In the genomic region with DNA sequence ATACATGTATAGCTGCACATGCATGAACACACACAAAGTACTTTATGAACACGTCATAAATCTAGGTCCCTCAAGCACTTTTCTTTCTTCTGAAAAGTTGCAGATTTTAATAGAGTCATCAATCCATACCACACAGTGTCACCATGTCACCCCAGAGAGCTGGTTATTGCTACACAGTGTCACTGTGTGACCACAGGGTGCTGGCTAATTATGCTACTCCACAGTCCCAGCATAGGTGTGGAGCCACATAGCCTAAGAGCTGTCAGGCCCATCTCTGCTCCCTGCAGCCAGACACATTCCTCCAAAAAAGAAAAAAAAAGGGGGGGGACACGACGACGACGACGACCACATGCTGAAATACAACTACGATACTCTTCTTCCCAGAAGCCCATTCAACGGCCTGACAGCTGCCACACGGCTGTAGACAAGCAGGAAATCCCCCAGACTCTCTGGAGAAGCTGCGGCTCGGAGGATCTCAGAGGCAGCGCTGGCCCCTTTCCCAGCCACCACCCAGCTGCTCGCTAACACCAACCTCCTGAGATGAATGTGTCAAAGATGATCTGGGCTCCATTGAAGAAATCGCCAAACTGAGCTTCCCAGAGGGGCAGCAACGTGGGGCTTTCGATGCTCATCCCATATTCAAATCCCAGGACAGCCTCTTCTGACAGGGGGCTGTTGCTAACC, we compare ENCODE assay signal across 18 mouse cellular contexts. TPM values are rescaled to one million over a fixed set of nuclear protein-coding genes. Genes with fewer than 3 reads are reported as not detected.
DNase-seq lines count a peak whose midpoint lies in the region; ATAC-seq and TF ChIP-seq lines count a peak whose summit lies in the region.
"Had no signal": no experiment of that assay in that cellular context is flagged by ENCODE, and none has a peak within 500 bp of the region (broad histone marks: within the 10 kb centered on the region; RNA-seq: fewer than 3 reads in every experiment).

No protein-coding gene starts in this region.

- peak; percentile 75 for DNase-seq in embryonic facial prominence, embryonic 14.5 days (ENCODE audit: low spot score)
- no peak for DNase-seq in embryonic facial prominence, embryonic 10.5 days (ENCODE audit: low spot score)
- peak; percentile 33 for DNase-seq in kidney, postnatal 10 days
- DNase-seq in kidney, postnatal 25 days, result no peak
- peak; percentile 49 for DNase-seq in midbrain, embryonic 14.5 days
- no peak for DNase-seq in midbrain, embryonic 10.5 days (ENCODE audit: low spot score)
- DNase-seq in forebrain, postnatal 0 days, result peak; percentile 26
- DNase-seq in thymus, postnatal 25 days, result no peak
- DNase-seq: adrenal gland, adult 2 months; cerebellum, adult 8-10 months; gastrocnemius, postnatal 10 days; heart, postnatal 4 days; kidney, adult 8-10 months; liver, embryonic 13.5 days had no signal

- no peaks in the 10 kb centered on the region for H3K9me3 ChIP-seq in embryonic facial prominence, embryonic 14.5 days (ENCODE audit: control insufficient read depth, low read length)
- H3K9me3 ChIP-seq in embryonic facial prominence, embryonic 10.5 days, result no peaks in the 10 kb centered on the region
- no peaks in the 10 kb centered on the region for H3K9me3 ChIP-seq in midbrain, embryonic 14.5 days (ENCODE audit: control insufficient read depth, low read length)
- H3K9me3 ChIP-seq in midbrain, embryonic 10.5 days (replicated peaks), result no peaks in the 10 kb centered on the region
- no peaks in the 10 kb centered on the region for H3K9me3 ChIP-seq in forebrain, postnatal 0 days (ENCODE audit: low read length)
- H3K9me3 ChIP-seq: embryonic facial prominence, embryonic 12.5 days; liver, embryonic 13.5 days had no signal

- H3K4me3 ChIP-seq in embryonic facial prominence, embryonic 14.5 days (ENCODE audit: low read depth, low read length), result no peak overlapping the region
- H3K4me3 ChIP-seq in embryonic facial prominence, embryonic 10.5 days, result no peak overlapping the region
- H3K4me3 ChIP-seq in midbrain, embryonic 14.5 days (replicated peaks; ENCODE audit: low read depth, low read length), result no peak overlapping the region
- H3K4me3 ChIP-seq in midbrain, embryonic 10.5 days, result no peak overlapping the region
- no peak overlapping the region for H3K4me3 ChIP-seq in forebrain, postnatal 0 days (ENCODE audit: low read depth, low read length)
- H3K4me3 ChIP-seq: embryonic facial prominence, embryonic 12.5 days; heart, embryonic 12.5 days; layer of hippocampus, adult 2 months; liver, embryonic 13.5 days had no signal

- no peaks in the 10 kb centered on the region for H3K4me1 ChIP-seq in embryonic facial prominence, embryonic 14.5 days (ENCODE audit: control insufficient read depth, insufficient read depth, low read length)
- H3K4me1 ChIP-seq in embryonic facial prominence, embryonic 10.5 days, result no peaks in the 10 kb centered on the region
- H3K4me1 ChIP-seq in midbrain, embryonic 14.5 days (ENCODE audit: control insufficient read depth, insufficient read depth, low read length), result no peaks in the 10 kb centered on the region
- H3K4me1 ChIP-seq in midbrain, embryonic 10.5 days, result no peaks in the 10 kb centered on the region
- no peaks in the 10 kb centered on the region; the same call in 1 of the 2 replicates for H3K4me1 ChIP-seq in forebrain, postnatal 0 days (ENCODE audit: insufficient read depth)
- H3K4me1 ChIP-seq: embryonic facial prominence, embryonic 12.5 days; liver, embryonic 13.5 days had no signal

- peaks cover 12% of the 10 kb centered on the region; the same call in 1 of the 2 replicates for H3K36me3 ChIP-seq in embryonic facial prominence, embryonic 14.5 days (ENCODE audit: control insufficient read depth, insufficient read depth, low read length)
- H3K36me3 ChIP-seq in embryonic facial prominence, embryonic 10.5 days (replicated peaks), result peaks cover 37% of the 10 kb centered on the region
- H3K36me3 ChIP-seq in midbrain, embryonic 14.5 days (ENCODE audit: control insufficient read depth, insufficient read depth, low read length), result peaks cover 14% of the 10 kb centered on the region
- peaks cover 23% of the 10 kb centered on the region for H3K36me3 ChIP-seq in midbrain, embryonic 10.5 days
- peaks cover 20% of the 10 kb centered on the region for H3K36me3 ChIP-seq in forebrain, postnatal 0 days (ENCODE audit: insufficient read depth)
- H3K36me3 ChIP-seq: heart, embryonic 12.5 days; liver, embryonic 13.5 days had no signal

- H3K27ac ChIP-seq in embryonic facial prominence, embryonic 14.5 days (replicated peaks; ENCODE audit: low read depth, low read length), result no peak overlapping the region
- H3K27ac ChIP-seq in embryonic facial prominence, embryonic 10.5 days (replicated peaks), result no peak overlapping the region
- H3K27ac ChIP-seq in midbrain, embryonic 14.5 days (replicated peaks; ENCODE audit: low read depth, low read length), result no peak overlapping the region
- no peak overlapping the region for H3K27ac ChIP-seq in midbrain, embryonic 10.5 days (replicated peaks)
- H3K27ac ChIP-seq in forebrain, postnatal 0 days (ENCODE audit: low read depth, low read length), result no peak overlapping the region
- H3K27ac ChIP-seq: embryonic facial prominence, embryonic 12.5 days; layer of hippocampus, adult 2 months; liver, embryonic 13.5 days; macrophage had no signal

- H3K4me2 ChIP-seq in embryonic facial prominence, embryonic 14.5 days (ENCODE audit: low read depth, low read length), result no peak overlapping the region
- no peak overlapping the region for H3K4me2 ChIP-seq in midbrain, embryonic 14.5 days (ENCODE audit: low read length)
- no peak overlapping the region for H3K4me2 ChIP-seq in forebrain, postnatal 0 days (ENCODE audit: low read depth)
- H3K4me2 ChIP-seq: embryonic facial prominence, embryonic 12.5 days; heart, embryonic 12.5 days; liver, embryonic 13.5 days had no signal

- no peak overlapping the region for H3K9ac ChIP-seq in embryonic facial prominence, embryonic 14.5 days (ENCODE audit: low read depth, low read length)
- H3K9ac ChIP-seq in midbrain, embryonic 14.5 days (replicated peaks; ENCODE audit: low read length), result no peak overlapping the region
- H3K9ac ChIP-seq in forebrain, postnatal 0 days, result no peak overlapping the region
- H3K9ac ChIP-seq: embryonic facial prominence, embryonic 12.5 days; heart, embryonic 12.5 days; liver, embryonic 13.5 days had no signal

- H3K27me3 ChIP-seq in embryonic facial prominence, embryonic 14.5 days (replicated peaks; ENCODE audit: control insufficient read depth, insufficient read depth, low read length), result no peaks in the 10 kb centered on the region
- H3K27me3 ChIP-seq in embryonic facial prominence, embryonic 10.5 days (replicated peaks; ENCODE audit: low read depth, poor library complexity, severe bottlenecking), result no peaks in the 10 kb centered on the region
- no peaks in the 10 kb centered on the region for H3K27me3 ChIP-seq in midbrain, embryonic 14.5 days (ENCODE audit: control insufficient read depth, insufficient read depth, low read length)
- no peaks in the 10 kb centered on the region for H3K27me3 ChIP-seq in midbrain, embryonic 10.5 days (ENCODE audit: low read depth, poor library complexity, severe bottlenecking)
- no peaks in the 10 kb centered on the region for H3K27me3 ChIP-seq in forebrain, postnatal 0 days (ENCODE audit: insufficient read depth, low read length)
- H3K27me3 ChIP-seq: embryonic facial prominence, embryonic 12.5 days; heart, embryonic 12.5 days; liver, embryonic 13.5 days had no signal

- no peak for TF ChIP-seq CTCF in forebrain, postnatal 0 days (IDR thresholded peaks at IDR 0.05; ENCODE audit: low read depth)

- ATAC-seq in embryonic facial prominence, embryonic 14.5 days (ENCODE audit: low read depth), result no peak
- ATAC-seq in midbrain, embryonic 14.5 days (ENCODE audit: low FRiP score, low TSS enrichment), result no peak; the same call in 1 of the 2 replicates
- ATAC-seq in forebrain, postnatal 0 days, result peak; percentile 60

- WGBS in embryonic facial prominence, embryonic 14.5 days, result 53% methylated on average over 16 of the region's 16 CpGs
- WGBS in embryonic facial prominence, embryonic 10.5 days, result 75% methylated on average over 16 of the region's 16 CpGs
- 42% methylated on average over 16 of the region's 16 CpGs for WGBS in midbrain, embryonic 14.5 days
- WGBS in midbrain, embryonic 10.5 days, result 85% methylated on average over 16 of the region's 16 CpGs
- WGBS in forebrain, postnatal 0 days, result 57% methylated on average over 16 of the region's 16 CpGs

RNA-seq across cellular contexts. Expression of gene Sec61a2, which starts 16.2 kb away (rescaled TPM):
- 69.4 and 79.2 TPM in 2 replicates for polyA plus RNA-seq in embryonic facial prominence, embryonic 14.5 days (2014; fragmentation: Nextera tagmentation; extraction: Ambion mirVana)
- polyA plus RNA-seq in embryonic facial prominence, embryonic 10.5 days (2016; fragmentation: Nextera tagmentation; extraction: Ambion mirVana), result 86.0 and 88.9 TPM in 2 replicates
- polyA plus RNA-seq in midbrain, embryonic 14.5 days (2014; fragmentation: Nextera tagmentation; extraction: Ambion mirVana), result 96.0 and 102 TPM in 2 replicates
- 91.0 and 91.6 TPM in 2 replicates for polyA plus RNA-seq in midbrain, embryonic 10.5 days (2016; fragmentation: Nextera tagmentation; extraction: Ambion mirVana)
- total RNA-seq in forebrain, postnatal 0 days (2014; rRNA removed), result 84.7 and 109 TPM in 2 replicates
- polyA plus RNA-seq in forebrain, postnatal 0 days (2015; fragmentation: Nextera tagmentation; extraction: Ambion mirVana), result 84.6 and 94.5 TPM in 2 replicates

RNA-seq across cellular contexts. Expression of gene Dhtkd1, which starts 31.2 kb away (rescaled TPM):
- 1.9 and 2.2 TPM in 2 replicates for polyA plus RNA-seq in embryonic facial prominence, embryonic 14.5 days (2014; fragmentation: Nextera tagmentation; extraction: Ambion mirVana)
- 6.5 and 7.3 TPM in 2 replicates for polyA plus RNA-seq in embryonic facial prominence, embryonic 10.5 days (2016; fragmentation: Nextera tagmentation; extraction: Ambion mirVana)
- 5.7 and 6.0 TPM in 2 replicates for polyA plus RNA-seq in midbrain, embryonic 14.5 days (2014; fragmentation: Nextera tagmentation; extraction: Ambion mirVana)
- polyA plus RNA-seq in midbrain, embryonic 10.5 days (2016; fragmentation: Nextera tagmentation; extraction: Ambion mirVana), result 5.3 and 5.6 TPM in 2 replicates
- 8.0 and 13.1 TPM in 2 replicates for total RNA-seq in forebrain, postnatal 0 days (2014; rRNA removed)
- polyA plus RNA-seq in forebrain, postnatal 0 days (2015; fragmentation: Nextera tagmentation; extraction: Ambion mirVana), result 2.1 and 3.7 TPM in 2 replicates

RNA-seq across cellular contexts. Expression of gene Upf2, which starts 39.8 kb away (rescaled TPM):
- polyA plus RNA-seq in embryonic facial prominence, embryonic 14.5 days (2014; fragmentation: Nextera tagmentation; extraction: Ambion mirVana), result 9.0 and 10.7 TPM in 2 replicates
- 10.6 and 11.8 TPM in 2 replicates for polyA plus RNA-seq in embryonic facial prominence, embryonic 10.5 days (2016; fragmentation: Nextera tagmentation; extraction: Ambion mirVana)
- 8.7 and 12.2 TPM in 2 replicates for polyA plus RNA-seq in midbrain, embryonic 14.5 days (2014; fragmentation: Nextera tagmentation; extraction: Ambion mirVana)
- 10.3 TPM in 2 replicates for polyA plus RNA-seq in midbrain, embryonic 10.5 days (2016; fragmentation: Nextera tagmentation; extraction: Ambion mirVana)
- 9.8 and 11.1 TPM in 2 replicates for total RNA-seq in forebrain, postnatal 0 days (2014; rRNA removed)
- polyA plus RNA-seq in forebrain, postnatal 0 days (2015; fragmentation: Nextera tagmentation; extraction: Ambion mirVana), result 3.3 and 4.1 TPM in 2 replicates

RNA-seq across cellular contexts. Expression of gene Gm13199, which starts 48.7 kb away (rescaled TPM):
- polyA plus RNA-seq in embryonic facial prominence, embryonic 14.5 days (2014; fragmentation: Nextera tagmentation; extraction: Ambion mirVana), result 1.1 and 1.5 TPM in 2 replicates
- polyA plus RNA-seq in embryonic facial prominence, embryonic 10.5 days (2016; fragmentation: Nextera tagmentation; extraction: Ambion mirVana), result 2.2 and 2.5 TPM in 2 replicates
- 1.2 and 2.5 TPM in 2 replicates for polyA plus RNA-seq in midbrain, embryonic 14.5 days (2014; fragmentation: Nextera tagmentation; extraction: Ambion mirVana)
- 2.2 and 2.3 TPM in 2 replicates for polyA plus RNA-seq in midbrain, embryonic 10.5 days (2016; fragmentation: Nextera tagmentation; extraction: Ambion mirVana)
- total RNA-seq in forebrain, postnatal 0 days (2014; rRNA removed), result 0.31 and 2.8 TPM in 2 replicates
- 0.28 and 0.38 TPM in 2 replicates for polyA plus RNA-seq in forebrain, postnatal 0 days (2015; fragmentation: Nextera tagmentation; extraction: Ambion mirVana)
- polyA plus RNA-seq: macrophage had no signal

Comparison
In these comparisons a context has a peak if more than half of its experiments do, and no peak if none do; other contexts are left out.
1. DNase-seq: peak in embryonic facial prominence, embryonic 14.5 days (single experiment), kidney, postnatal 10 days (single experiment), midbrain, embryonic 14.5 days (single experiment) and forebrain, postnatal 0 days (single experiment); none in embryonic facial prominence, embryonic 10.5 days (single experiment), kidney, postnatal 25 days (0 of 2), midbrain, embryonic 10.5 days (single experiment) and thymus, postnatal 25 days (single experiment).